Mouse (Mus musculus) layer of hippocampus, postnatal 10 days (tissue): ENCODE data around the gene Mycbp2. TPM values are rescaled to one million over a fixed set of nuclear protein-coding genes. Genes with fewer than 3 reads are reported as not detected.
A peak's percentile ranks its signal among the peaks of the same experiment; 100 is the strongest.

Source experiments
- DNase-seq, 2 experiments: peaks; one replicate each; pipeline ENCODE4 v3.0.0; 2021; ENCODE audit warnings: low spot score in 2 of 2
- total RNA-seq, 2 experiments: library from RNA; stranded (reverse); gene quantifications; 2 replicates each; pipeline ENCODE4 v1.2.3; 2021

Gene Mycbp2
- total RNA-seq, 2 experiments from 2014 or later: 150 TPM

DNA sequence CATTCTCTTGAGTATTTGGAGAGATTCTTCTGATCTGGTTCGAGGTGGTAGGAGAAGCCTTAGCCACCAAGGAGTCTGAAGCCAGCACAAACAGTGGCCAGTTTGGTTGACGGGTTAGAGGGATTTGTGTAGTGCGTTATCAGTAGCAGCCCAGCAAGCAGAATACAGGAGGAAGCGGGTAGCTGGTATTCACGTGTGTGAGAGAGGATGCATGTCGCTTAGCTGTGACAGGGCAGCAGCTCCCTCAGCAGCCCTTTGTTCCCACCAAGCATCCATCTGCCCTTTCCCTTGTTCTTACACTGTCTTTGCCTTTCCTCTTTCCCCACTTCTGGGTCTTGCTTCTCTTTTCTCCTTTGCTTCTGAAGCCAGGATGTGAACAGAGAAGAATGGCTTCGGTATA, 271.4 kb downstream of the Mycbp2 start:
- DNase-seq: no peak

DNA sequence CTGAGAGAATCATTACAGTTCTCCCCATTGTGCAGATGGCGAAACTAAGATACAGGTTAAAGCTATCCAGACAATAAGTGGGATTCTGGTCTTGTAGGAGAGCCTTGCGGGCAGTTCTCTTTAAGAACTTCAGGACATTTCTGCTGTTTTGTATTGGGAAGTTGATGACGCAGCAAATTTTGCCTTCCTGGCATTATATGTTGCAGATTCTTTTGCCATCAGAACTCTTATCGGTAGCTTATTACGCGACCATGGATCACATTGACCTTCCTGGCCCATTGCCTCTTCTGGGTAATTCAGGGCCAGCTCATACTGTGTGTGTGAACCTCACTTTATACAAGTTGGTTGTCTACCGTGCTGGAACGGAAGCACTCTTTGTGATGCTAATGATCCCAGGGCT, 272.8 kb downstream of the Mycbp2 start:
- no peak for DNase-seq

DNA sequence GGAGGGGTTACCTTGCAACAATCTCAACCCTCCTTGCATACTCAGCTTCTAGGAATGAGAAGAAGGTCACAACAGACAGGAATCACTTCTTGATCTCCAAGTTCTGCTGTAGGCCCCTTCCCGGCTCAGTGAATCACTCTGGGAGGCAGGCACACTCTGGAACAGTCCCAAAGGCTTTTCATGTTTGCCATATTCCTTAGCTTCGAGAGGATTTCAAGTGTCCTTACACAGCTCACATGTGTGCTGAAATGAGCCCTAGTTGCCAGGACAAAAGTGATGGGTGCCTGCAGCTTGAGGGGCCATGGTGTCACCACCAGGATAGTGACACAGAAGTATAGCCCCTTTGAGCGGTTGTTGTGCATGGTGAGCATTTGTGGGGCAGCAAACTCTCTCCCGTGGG, 273.9 kb downstream of the Mycbp2 start:
- DNase-seq: no peak

DNA sequence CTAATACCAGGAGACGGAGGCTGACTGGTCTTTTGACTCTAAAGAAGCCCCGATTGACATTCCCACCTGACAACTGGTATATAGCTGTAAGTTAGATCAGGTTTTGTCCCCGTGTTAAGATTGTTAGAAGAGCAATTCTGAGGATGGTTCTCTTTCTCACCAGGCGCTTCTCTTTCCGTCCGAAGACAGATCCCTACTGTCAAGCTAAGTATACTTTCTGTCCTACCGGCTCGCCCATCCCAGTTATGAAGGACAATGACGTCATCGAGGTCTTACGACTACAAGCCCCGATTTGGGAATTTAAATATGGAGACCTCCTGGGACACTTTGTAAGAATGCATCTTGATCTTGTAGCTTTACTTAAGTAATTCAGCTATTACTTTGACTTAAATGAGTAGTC, 275.1 kb downstream of the Mycbp2 start:
- no peak for DNase-seq

DNA sequence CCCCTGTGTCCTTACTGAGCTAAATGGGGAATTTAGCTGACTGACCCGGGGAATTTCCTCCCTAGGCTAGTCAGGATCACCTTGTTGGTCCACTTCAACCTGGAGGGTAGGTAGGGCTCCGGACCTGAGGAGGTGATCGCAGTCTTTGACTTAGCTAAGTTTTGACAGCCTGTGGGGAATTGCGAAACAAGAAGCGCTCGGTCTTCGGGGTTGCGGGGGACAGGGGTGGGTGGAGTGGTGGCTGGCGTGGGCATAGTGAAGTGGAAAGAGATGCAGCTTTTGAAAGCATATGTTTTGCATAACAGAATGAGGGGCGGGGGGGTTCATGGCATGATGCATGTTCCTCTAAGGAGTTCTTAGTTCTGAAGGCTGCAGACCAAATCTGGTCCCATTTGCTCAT, 275.8 kb downstream of the Mycbp2 start:
- DNase-seq: no peak

DNA sequence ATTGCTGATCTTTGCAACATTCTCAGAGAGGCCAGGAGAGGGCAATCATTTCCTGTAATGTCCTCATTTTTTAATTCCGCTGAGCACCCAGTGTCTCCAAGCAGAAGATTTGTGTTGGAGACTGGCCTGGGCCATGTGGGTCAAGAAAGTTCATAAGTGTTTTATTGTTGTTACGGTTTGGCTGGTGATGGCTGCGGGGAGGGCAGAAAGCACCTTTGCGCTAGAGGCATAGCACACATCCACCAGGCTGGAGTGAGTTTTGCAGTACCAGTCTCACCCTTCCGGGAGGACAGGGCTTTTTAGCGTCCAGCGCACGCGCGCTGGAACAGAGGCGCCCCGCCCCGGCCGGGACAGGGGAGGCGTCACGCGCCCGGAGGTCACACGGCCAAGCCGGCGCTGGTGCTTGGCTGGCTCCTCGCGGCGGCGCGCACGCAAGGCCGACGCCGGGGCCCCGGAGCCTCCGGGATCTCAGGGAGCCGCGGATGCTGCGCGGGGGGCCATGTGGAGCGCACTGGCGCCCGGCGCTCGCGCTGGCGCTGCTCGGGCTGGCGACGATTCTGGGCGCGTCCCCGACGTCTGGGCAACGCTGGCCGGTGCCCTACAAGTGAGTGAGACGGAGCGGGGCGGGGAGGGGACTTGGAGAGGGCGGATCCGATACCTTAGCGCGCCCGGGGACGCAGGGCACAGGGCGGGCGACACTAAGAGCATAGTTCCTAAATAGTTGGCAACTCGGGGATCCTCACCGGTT, 276.6 kb downstream of the Mycbp2 start, which contains the start of gene Cln5:
TSS of gene Cln5 (plus strand) at position 353 of the 748 bp plus-strand sequence.
- peak; percentile 83 to 89 for DNase-seq

DNA sequence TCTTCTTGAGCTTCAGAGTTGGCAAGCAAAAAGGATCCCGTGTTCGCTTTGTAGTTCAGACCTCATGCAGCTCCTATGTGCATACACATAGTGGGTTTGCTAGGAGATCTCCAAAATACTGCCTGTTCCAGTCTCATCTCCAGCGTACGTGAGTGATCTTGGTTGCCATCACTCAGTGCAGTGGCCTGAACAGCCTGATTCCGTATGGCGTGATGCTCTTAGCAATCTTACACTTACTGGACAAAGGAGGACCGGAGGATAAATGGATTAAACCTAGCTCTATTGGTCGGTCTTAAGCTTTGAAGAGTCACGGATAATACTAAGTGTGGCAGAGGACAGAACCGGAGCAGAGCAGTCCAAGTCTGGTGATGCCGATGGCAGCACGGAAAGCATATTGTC, 277.1 kb downstream of the Mycbp2 start:
- DNase-seq: no peak

DNA sequence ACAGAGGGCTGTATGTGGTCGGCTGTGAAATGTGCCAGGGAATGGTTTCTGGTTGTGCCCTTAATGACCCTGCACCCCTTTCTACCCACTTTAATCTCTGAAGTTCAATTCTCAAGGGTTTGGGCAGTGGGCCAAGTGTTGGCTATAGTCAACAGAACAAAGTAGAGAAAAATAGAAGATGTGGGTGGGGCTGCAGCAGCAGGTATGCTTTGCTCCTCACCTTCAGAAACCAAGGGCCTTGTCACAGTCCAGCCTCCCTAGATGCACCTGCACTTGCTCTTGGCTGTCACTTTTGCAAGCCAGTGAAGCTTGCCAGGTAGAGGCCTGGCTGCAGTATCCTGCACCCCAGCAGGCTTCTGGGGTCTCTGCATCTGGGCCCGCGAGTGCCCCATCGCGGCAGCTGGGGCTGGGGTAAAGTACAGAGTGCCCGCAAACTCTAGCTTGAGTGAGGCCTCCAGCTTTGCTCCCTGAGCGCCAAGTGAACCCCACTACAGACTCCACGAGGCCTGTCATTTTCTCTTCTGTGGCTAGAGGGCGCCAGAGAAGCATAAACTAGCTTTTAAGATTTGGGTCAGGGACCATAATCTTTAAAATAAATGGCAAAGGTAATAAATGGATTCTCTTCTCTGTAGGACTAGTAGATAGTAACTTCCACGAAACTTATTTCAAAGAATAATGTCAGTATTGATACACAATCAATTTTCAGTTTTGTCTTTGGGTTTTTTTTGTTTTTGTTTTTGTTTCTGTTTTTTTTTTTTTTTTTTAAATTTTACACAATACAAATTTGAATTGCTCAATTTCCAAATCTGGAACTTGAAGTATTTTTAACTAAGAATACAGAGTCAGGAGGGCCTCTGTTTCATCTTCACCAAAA, 281.1 kb downstream of the Mycbp2 start:
- DNase-seq: peak; percentile 79 to 82

Other genes starting within 250 kb of the Mycbp2 start
- gene Fbxl3, start 247.2 kb downstream of the Mycbp2 start, total RNA-seq: 10 to 100 TPM; 66.6 to 80.9 TPM
- gene Scel, start 166.5 kb upstream of the Mycbp2 start, total RNA-seq: under 1 TPM; 0.67 to 0.80 TPM